Comparison of ENCODE assay signal across 9 mouse cellular contexts in genomic region chr3:152211731-152212279, GRCm38 (mm10). TPM values are rescaled to one million over a fixed set of nuclear protein-coding genes. Genes with fewer than 3 reads are reported as not detected.
DNase-seq lines count a peak whose midpoint lies in the region; ATAC-seq and TF ChIP-seq lines count a peak whose summit lies in the region.
"Had no signal": no experiment of that assay in that cellular context is flagged by ENCODE, and none has a peak within 500 bp of the region (broad histone marks: within the 10 kb centered on the region; RNA-seq: fewer than 3 reads in every experiment).

No protein-coding gene starts in this region.

- no peak for TF ChIP-seq CTCF in ES-Bruce4 (IDR thresholded peaks at IDR 0.05; ENCODE audit: low read depth, low read length)

- no peak for ATAC-seq in heart, embryonic 11.5 days (replicated peaks; ENCODE audit: insufficient number of reproducible peaks, low FRiP score, low TSS enrichment)
- ATAC-seq in forebrain, embryonic 15.5 days (replicated peaks) = no peak
- ATAC-seq in liver, embryonic 12.5 days = no peak
- ATAC-seq in stomach, embryonic 16.5 days (ENCODE audit: insufficient read depth, low FRiP score) = no peak

- DNase-seq in heart, postnatal 25 days (ENCODE audit: low spot score) = no peak
- no peak for DNase-seq in ovary, adult 18-20 months (ENCODE audit: low spot score)
- no peak for DNase-seq in kidney, postnatal 25 days

- H3K4me3 ChIP-seq in heart, embryonic 11.5 days (ENCODE audit: low read depth, low read length) = peak overlapping the region; percentile 99
- H3K4me3 ChIP-seq in ES-Bruce4 (ENCODE audit: low read depth, low read length) = peak overlapping the region; percentile 91
- peak overlapping the region; percentile 80 for H3K4me3 ChIP-seq in forebrain, embryonic 15.5 days
- peak overlapping the region; percentile 95 for H3K4me3 ChIP-seq in liver, embryonic 12.5 days
- H3K4me3 ChIP-seq in stomach, embryonic 16.5 days (replicated peaks; ENCODE audit: low read length) = peak overlapping the region; percentile 80

- intact Hi-C loops in heart, postnatal 25 days (cut with DNase I) = loop anchor here (2.0 kb wide), 1 partner anchor 101 kb away; no protein-coding TSS in a partner anchor

- H3K36me3 ChIP-seq in heart, embryonic 11.5 days (ENCODE audit: control insufficient read depth, insufficient read depth, low read length) = peaks cover 5% of the 10 kb centered on the region; the same call in 1 of the 2 replicates
- H3K36me3 ChIP-seq in ES-Bruce4 (ENCODE audit: control insufficient read depth, insufficient read depth, low read length, poor library complexity, severe bottlenecking) = peaks cover 45% of the 10 kb centered on the region
- peaks cover 15% of the 10 kb centered on the region for H3K36me3 ChIP-seq in forebrain, embryonic 15.5 days
- peaks cover 48% of the 10 kb centered on the region for H3K36me3 ChIP-seq in liver, embryonic 12.5 days
- no peaks in the 10 kb centered on the region for H3K36me3 ChIP-seq in stomach, embryonic 16.5 days (ENCODE audit: control insufficient read depth, insufficient read depth, low read length)

- no peaks in the 10 kb centered on the region for H3K9me3 ChIP-seq in heart, embryonic 11.5 days (replicated peaks; ENCODE audit: control insufficient read depth, low read length)
- H3K9me3 ChIP-seq in ES-Bruce4 (replicated peaks; ENCODE audit: control insufficient read depth, insufficient read depth, low read length, poor library complexity, severe bottlenecking) = no peaks in the 10 kb centered on the region
- H3K9me3 ChIP-seq in forebrain, embryonic 15.5 days = no peaks in the 10 kb centered on the region
- no peaks in the 10 kb centered on the region for H3K9me3 ChIP-seq in liver, embryonic 12.5 days (replicated peaks)
- H3K9me3 ChIP-seq in stomach, embryonic 16.5 days (replicated peaks; ENCODE audit: control insufficient read depth, low read length) = no peaks in the 10 kb centered on the region

- no peaks in the 10 kb centered on the region for H3K27me3 ChIP-seq in heart, embryonic 11.5 days (ENCODE audit: control insufficient read depth, insufficient read depth, low read length)
- no peaks in the 10 kb centered on the region for H3K27me3 ChIP-seq in ES-Bruce4 (ENCODE audit: control insufficient read depth, insufficient read depth, low read length, poor library complexity, severe bottlenecking)
- H3K27me3 ChIP-seq in forebrain, embryonic 15.5 days = no peaks in the 10 kb centered on the region
- H3K27me3 ChIP-seq in liver, embryonic 12.5 days (replicated peaks) = no peaks in the 10 kb centered on the region
- no peaks in the 10 kb centered on the region for H3K27me3 ChIP-seq in stomach, embryonic 16.5 days (ENCODE audit: control insufficient read depth, insufficient read depth, low read length)

- H3K27ac ChIP-seq in heart, embryonic 11.5 days (ENCODE audit: low read depth, low read length) = no peak overlapping the region
- H3K27ac ChIP-seq in ES-Bruce4 (ENCODE audit: insufficient read depth, low read length) = 0 out of 2 replicates have a peak overlapping the region, but pooled peaks have one; percentile 1
- no peak overlapping the region for H3K27ac ChIP-seq in forebrain, embryonic 15.5 days (replicated peaks)
- H3K27ac ChIP-seq in liver, embryonic 12.5 days = peak overlapping the region; percentile 95
- peak overlapping the region; percentile 92 for H3K27ac ChIP-seq in stomach, embryonic 16.5 days (ENCODE audit: low read length)

- no peak for TF ChIP-seq EP300 in ES-Bruce4 (IDR thresholded peaks at IDR 0.05; ENCODE audit: insufficient read depth, low read depth, low read length)

- peak overlapping the region; percentile 95 for H3K4me2 ChIP-seq in heart, embryonic 11.5 days
- H3K4me2 ChIP-seq in forebrain, embryonic 15.5 days (replicated peaks) = peak overlapping the region; percentile 89
- peak overlapping the region; percentile 88 for H3K4me2 ChIP-seq in liver, embryonic 12.5 days
- H3K4me2 ChIP-seq in stomach, embryonic 16.5 days (ENCODE audit: low read depth, low read length) = peak overlapping the region; percentile 91

- peak overlapping the region; percentile 99 for H3K9ac ChIP-seq in heart, embryonic 11.5 days (ENCODE audit: low read depth, low read length)
- peak overlapping the region; percentile 98 for H3K9ac ChIP-seq in ES-Bruce4 (ENCODE audit: low read depth, poor library complexity, severe bottlenecking)
- peak overlapping the region; percentile 97 for H3K9ac ChIP-seq in forebrain, embryonic 15.5 days (replicated peaks)
- H3K9ac ChIP-seq in liver, embryonic 12.5 days = peak overlapping the region; percentile 99
- H3K9ac ChIP-seq in stomach, embryonic 16.5 days (ENCODE audit: low read length) = peak overlapping the region; percentile 97

- WGBS in heart, embryonic 11.5 days (ENCODE audit: insufficient replicate concordance) = 7% methylated on average over 7 of the region's 7 CpGs
- 34% methylated on average over 7 of the region's 7 CpGs for WGBS in forebrain, embryonic 15.5 days
- 3% methylated on average over 7 of the region's 7 CpGs for WGBS in liver, embryonic 12.5 days (ENCODE audit: insufficient replicate concordance)
- 3% methylated on average over 7 of the region's 7 CpGs for WGBS in stomach, embryonic 16.5 days

- TF ChIP-seq POLR2A in ES-Bruce4 (IDR thresholded peaks at IDR 0.05; ENCODE audit: insufficient read depth, low read length) = no peak

- H3K4me1 ChIP-seq in heart, embryonic 11.5 days (ENCODE audit: control insufficient read depth, insufficient read depth, low read length) = peaks cover 21% of the 10 kb centered on the region
- H3K4me1 ChIP-seq in ES-Bruce4 (ENCODE audit: control insufficient read depth, insufficient read depth, low read length) = peaks cover 2% of the 10 kb centered on the region
- H3K4me1 ChIP-seq in forebrain, embryonic 15.5 days = peaks cover 41% of the 10 kb centered on the region
- peaks cover 42% of the 10 kb centered on the region for H3K4me1 ChIP-seq in liver, embryonic 12.5 days
- peaks cover 21% of the 10 kb centered on the region for H3K4me1 ChIP-seq in stomach, embryonic 16.5 days (ENCODE audit: control insufficient read depth, insufficient read depth, low read length)

RNA-seq across cellular contexts. Expression of gene Fubp1, which starts 1.6 kb away (rescaled TPM):
- 158 TPM in 2 replicates for polyA plus RNA-seq in heart, embryonic 11.5 days (2014; fragmentation: Nextera tagmentation; extraction: Ambion mirVana)
- total RNA-seq in heart, postnatal 25 days (2021) = 10 to 100 TPM; 54.6 to 58.4 TPM
- polyA plus RNA-seq in ES-Bruce4 (2011; ENCODE audit: insufficient read depth, insufficient read length, low read depth, missing spikeins) = 406 and 417 TPM in 2 replicates
- polyA plus RNA-seq in forebrain, embryonic 15.5 days (2015; fragmentation: Nextera tagmentation; extraction: Ambion mirVana) = 302 and 309 TPM in 2 replicates
- 143 and 144 TPM in 2 replicates for polyA plus RNA-seq in liver, embryonic 12.5 days (2016; fragmentation: Nextera tagmentation; extraction: Ambion mirVana)
- 156 and 169 TPM in 2 replicates for polyA plus RNA-seq in stomach, embryonic 16.5 days (2015; fragmentation: Nextera tagmentation; extraction: Ambion mirVana)

RNA-seq across cellular contexts. Expression of gene Dnajb4, which starts 1.7 kb away (rescaled TPM):
- polyA plus RNA-seq in heart, embryonic 11.5 days (2014; fragmentation: Nextera tagmentation; extraction: Ambion mirVana) = 46.2 and 49.0 TPM in 2 replicates
- total RNA-seq in heart, postnatal 25 days (2021) = 100 to 1,000 TPM in 1 of 2 experiments, 10 to 100 TPM in 1; 87.8 to 113 TPM
- 27.0 and 28.8 TPM in 2 replicates for polyA plus RNA-seq in ES-Bruce4 (2011; ENCODE audit: insufficient read depth, insufficient read length, low read depth, missing spikeins)
- polyA plus RNA-seq in forebrain, embryonic 15.5 days (2015; fragmentation: Nextera tagmentation; extraction: Ambion mirVana) = 29.8 and 35.4 TPM in 2 replicates
- 35.7 and 36.3 TPM in 2 replicates for polyA plus RNA-seq in liver, embryonic 12.5 days (2016; fragmentation: Nextera tagmentation; extraction: Ambion mirVana)
- 38.9 and 39.8 TPM in 2 replicates for polyA plus RNA-seq in stomach, embryonic 16.5 days (2015; fragmentation: Nextera tagmentation; extraction: Ambion mirVana)

RNA-seq across cellular contexts. Expression of gene Gipc2, which starts 45.8 kb away (rescaled TPM):
- 3.8 and 4.4 TPM in 2 replicates for polyA plus RNA-seq in heart, embryonic 11.5 days (2014; fragmentation: Nextera tagmentation; extraction: Ambion mirVana)
- total RNA-seq in heart, postnatal 25 days (2021) = 1 to 10 TPM; 3.6 to 4.0 TPM
- polyA plus RNA-seq in ES-Bruce4 (2011; ENCODE audit: insufficient read depth, insufficient read length, low read depth, missing spikeins) = 17.1 and 19.9 TPM in 2 replicates
- polyA plus RNA-seq in forebrain, embryonic 15.5 days (2015; fragmentation: Nextera tagmentation; extraction: Ambion mirVana) = 1.9 and 2.7 TPM in 2 replicates
- 11.3 and 12.3 TPM in 2 replicates for polyA plus RNA-seq in liver, embryonic 12.5 days (2016; fragmentation: Nextera tagmentation; extraction: Ambion mirVana)
- 56.1 and 59.9 TPM in 2 replicates for polyA plus RNA-seq in stomach, embryonic 16.5 days (2015; fragmentation: Nextera tagmentation; extraction: Ambion mirVana)
- total RNA-seq: neutrophil, adult 5-6 weeks had no signal

RNA-seq across cellular contexts. Expression of gene Nexn, which starts 54.3 kb away (rescaled TPM):
- 165 and 210 TPM in 2 replicates for polyA plus RNA-seq in heart, embryonic 11.5 days (2014; fragmentation: Nextera tagmentation; extraction: Ambion mirVana)
- total RNA-seq in heart, postnatal 25 days (2021) = 100 to 1,000 TPM; 324 to 334 TPM
- polyA plus RNA-seq in ES-Bruce4 (2011; ENCODE audit: insufficient read depth, insufficient read length, low read depth, missing spikeins) = 16.3 and 19.6 TPM in 2 replicates
- 2.8 and 3.9 TPM in 2 replicates for polyA plus RNA-seq in forebrain, embryonic 15.5 days (2015; fragmentation: Nextera tagmentation; extraction: Ambion mirVana)
- polyA plus RNA-seq in liver, embryonic 12.5 days (2016; fragmentation: Nextera tagmentation; extraction: Ambion mirVana) = 2.2 and 2.5 TPM in 2 replicates
- 33.8 and 44.9 TPM in 2 replicates for polyA plus RNA-seq in stomach, embryonic 16.5 days (2015; fragmentation: Nextera tagmentation; extraction: Ambion mirVana)

Comparison
In these comparisons a context has a peak if more than half of its experiments do, and no peak if none do; other contexts are left out.
1. H3K27ac ChIP-seq: peak in ES-Bruce4 (single experiment), liver, embryonic 12.5 days (single experiment) and stomach, embryonic 16.5 days (single experiment); none in heart, embryonic 11.5 days (single experiment) and forebrain, embryonic 15.5 days (single experiment).
2. Peak in every context shown above with its lines, with median percentiles within 50 percentile points of each other: H3K4me2 ChIP-seq, H3K4me3 ChIP-seq and H3K9ac ChIP-seq.